Mouse (Mus musculus) ovary, postnatal 14 days (tissue): ENCODE measurements at regions not wholly inside any gene's neighbourhood (a gene's known extent, or its start where the extent isn't known, plus 50 kb on each side); places are given as distances from the start of the nearest gene placed in this dataset.

Experiments used
- DNase-seq: peaks from one replicate; pipeline ENCODE4 v3.0.0; 2022; ENCODE audit warnings: low spot score

- no peak for DNase-seq
Measured at GRCm38 (mm10) chr5:53381492-53382199, 84.3 kb upstream of the Rbpj start.

GRCm38 (mm10) chr5:53384026-53384425 lies 81.9 kb upstream of the Rbpj start:
- no peak for DNase-seq

GRCm38 (mm10) chr5:53385513-53386148 lies 80.3 kb upstream of the Rbpj start:
- DNase-seq = no peak

GRCm38 (mm10) chr5:53393571-53393970 lies 72.4 kb upstream of the Rbpj start:
- DNase-seq = no peak

GRCm38 (mm10) chr5:53394560-53394959 lies 71.4 kb upstream of the Rbpj start:
- DNase-seq = no peak

- DNase-seq = no peak
Measured at GRCm38 (mm10) chr5:53398428-53399058, 67.4 kb upstream of the Rbpj start.

- no peak for DNase-seq
Measured at GRCm38 (mm10) chr5:53401093-53401492, 64.9 kb upstream of the Rbpj start.

GRCm38 (mm10) chr5:53402022-53402421 lies 63.9 kb upstream of the Rbpj start:
- DNase-seq = no peak

GRCm38 (mm10) chr5:53402619-53403151 lies 63.3 kb upstream of the Rbpj start:
- DNase-seq = no peak

GRCm38 (mm10) chr5:53405929-53406328 lies 60.0 kb upstream of the Rbpj start:
- no peak for DNase-seq

- no peak for DNase-seq
Measured at GRCm38 (mm10) chr5:53407646-53408045, 58.3 kb upstream of the Rbpj start.

GRCm38 (mm10) chr5:53408235-53408634 lies 57.7 kb upstream of the Rbpj start:
- DNase-seq = no peak

- no peak for DNase-seq
Measured at GRCm38 (mm10) chr5:53409740-53410139, 56.2 kb upstream of the Rbpj start.

- DNase-seq = no peak
Measured at GRCm38 (mm10) chr5:53412391-53413075, 53.4 kb upstream of the Rbpj start.

- no peak for DNase-seq
Measured at GRCm38 (mm10) chr5:53413677-53414076, 52.3 kb upstream of the Rbpj start.

- no peak for DNase-seq
Measured at GRCm38 (mm10) chr5:53415472-53415871, 50.5 kb upstream of the Rbpj start.
